Mouse (Mus musculus) cerebellum, postnatal 25 days (tissue): Measurements from ENCODE around the gene Msmp.
"Not testable (repeated sequence)": the region's sequence is repeated elsewhere in the genome, so short reads cannot be mapped to it uniquely, and the experiment has no call there.

ENCODE experiments used
- DNase-seq, 2 experiments: peaks; one replicate each; pipeline ENCODE4 v3.0.0; 2021; ENCODE audit warnings: mixed read lengths in 2 of 2

Msmp gene

DNA sequence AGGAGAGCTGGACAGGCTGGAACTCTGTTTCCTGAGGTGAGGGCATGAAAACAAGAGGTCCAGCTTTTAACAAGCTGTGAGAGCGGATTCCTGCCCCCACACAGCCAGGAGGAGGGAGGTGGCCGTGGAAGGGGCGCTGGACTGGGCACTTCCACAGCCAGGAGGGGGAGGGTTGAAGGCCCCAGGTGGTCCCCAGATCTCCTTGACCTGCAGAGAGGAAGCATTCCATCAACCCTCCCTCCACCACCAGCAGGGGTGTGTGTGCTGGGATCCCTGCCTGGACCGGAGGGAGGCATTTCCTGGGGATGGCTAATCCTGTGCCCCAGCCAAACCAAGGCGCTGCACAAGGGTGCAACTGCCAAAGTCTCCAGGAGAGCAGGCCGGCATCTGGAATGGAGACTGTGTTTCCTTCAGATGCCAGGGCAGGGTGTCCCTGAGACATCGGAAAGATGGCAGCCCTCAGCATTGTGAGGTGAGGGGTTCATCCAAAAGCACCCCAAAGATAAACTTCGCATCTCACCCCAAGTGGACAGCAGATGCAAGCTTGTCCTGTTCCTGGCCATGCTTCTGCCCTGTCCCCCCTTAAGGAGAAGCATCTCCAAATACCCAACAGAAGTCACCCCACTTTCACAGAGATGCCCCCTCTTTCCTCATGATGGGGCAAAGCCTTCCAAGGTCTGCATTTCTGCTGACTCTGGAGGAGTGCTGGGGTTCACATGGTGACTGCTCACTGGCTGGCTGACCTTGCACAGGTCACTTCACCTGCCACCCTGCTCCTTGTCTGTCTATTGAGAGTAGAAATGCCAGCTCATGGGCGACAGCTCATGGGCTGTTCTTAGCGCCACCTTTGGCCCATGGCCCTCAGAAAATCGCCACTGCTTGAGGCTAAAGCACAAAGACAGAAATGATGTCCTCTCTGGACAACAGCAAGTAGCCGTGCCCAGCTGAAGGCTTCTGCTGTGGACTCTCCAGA lies at the start of gene Msmp:
Gene Msmp (minus strand): TSS at position 51 of the 973 bp plus-strand sequence.
- no peak for DNase-seq

GRCm38 (mm10) chr4:43633736-43634135 lies 49.4 kb upstream of the Msmp start:
- DNase-seq = peak in 1 of 2 experiments; percentile 7

- DNase-seq = peak in 1 of 2 experiments; percentile 6
These were observed 49.0 kb upstream of the Msmp start for GRCm38 (mm10) chr4:43633296-43633695.

DNA sequence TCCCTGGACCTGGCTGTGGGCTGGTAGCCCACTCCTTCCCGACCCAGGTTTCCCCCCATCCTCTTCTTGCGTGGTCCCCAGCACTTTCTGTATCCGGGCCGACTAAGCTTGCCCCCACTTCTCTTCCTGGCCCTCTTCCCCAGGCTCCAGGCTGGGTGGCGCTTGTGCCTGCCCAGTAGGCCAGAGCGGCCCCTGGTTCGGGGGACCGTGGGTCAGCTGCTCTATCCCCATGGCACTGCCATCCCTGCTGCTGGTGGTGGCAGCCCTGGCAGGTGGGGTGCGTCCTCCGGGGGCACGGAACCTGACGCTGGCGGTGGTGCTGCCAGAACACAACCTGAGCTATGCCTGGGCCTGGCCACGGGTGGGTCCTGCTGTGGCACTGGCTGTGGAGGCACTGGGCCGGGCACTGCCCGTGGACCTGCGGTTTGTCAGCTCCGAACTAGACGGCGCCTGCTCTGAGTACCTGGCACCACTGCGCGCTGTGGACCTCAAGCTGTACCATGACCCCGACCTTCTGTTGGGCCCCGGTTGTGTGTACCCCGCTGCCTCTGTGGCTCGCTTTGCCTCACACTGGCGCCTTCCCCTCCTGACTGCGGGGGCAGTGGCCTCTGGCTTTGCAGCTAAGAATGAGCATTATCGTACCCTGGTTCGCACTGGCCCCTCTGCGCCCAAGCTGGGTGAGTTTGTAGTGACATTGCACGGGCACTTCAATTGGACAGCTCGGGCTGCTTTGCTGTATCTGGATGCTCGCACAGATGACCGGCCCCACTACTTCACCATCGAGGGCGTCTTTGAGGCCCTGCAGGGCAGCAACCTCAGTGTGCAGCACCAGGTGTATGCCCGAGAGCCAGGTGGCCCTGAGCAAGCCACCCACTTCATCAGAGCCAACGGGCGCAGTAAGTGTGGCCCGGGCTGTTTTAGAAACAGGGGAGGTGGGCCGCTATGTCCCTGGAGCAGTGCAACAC lies 47.9 kb upstream of the Msmp start:
- peak; percentile 66 to 70 for DNase-seq

- DNase-seq = peak; percentile 79
These were observed 47.0 kb upstream of the Msmp start, which contains the start of gene Npr2 for GRCm38 (mm10) chr4:43631046-43631955. Npr2 (plus strand) TSS chr4:43631935.

GRCm38 (mm10) chr4:43630671-43631045 lies 46.4 kb upstream of the Msmp start:
- peak in 1 of 2 experiments; percentile 42 for DNase-seq

DNA sequence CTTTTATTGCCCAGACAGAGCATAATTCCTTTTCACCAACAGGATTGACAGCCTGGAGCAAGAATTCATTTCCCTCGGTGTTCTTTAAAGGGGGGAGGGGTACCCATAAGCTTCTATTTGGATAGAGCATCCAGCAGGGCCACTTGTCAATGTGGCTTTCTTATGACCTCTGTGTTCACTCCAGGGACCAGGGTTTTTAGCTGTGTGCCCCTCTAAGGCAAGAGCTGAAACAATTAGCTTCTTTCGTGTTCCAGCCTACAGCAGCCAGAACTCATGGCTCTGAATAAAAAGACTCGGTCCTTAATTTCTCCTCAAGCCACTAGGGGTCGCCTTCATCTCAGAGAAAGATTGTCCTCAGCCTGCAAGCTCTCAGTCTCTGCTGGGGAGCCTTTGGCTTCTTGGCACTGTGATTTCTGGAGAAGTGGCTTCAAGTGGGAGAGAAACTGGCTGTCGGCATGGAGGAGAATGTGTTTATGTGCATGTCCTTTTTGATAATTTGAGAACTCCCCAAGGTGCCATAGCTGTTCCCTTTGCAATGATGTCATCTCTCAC lies 45.8 kb upstream of the Msmp start:
- peak; percentile 85 to 89 for DNase-seq

- peak; percentile 53 to 59 for DNase-seq
These were observed 45.0 kb upstream of the Msmp start for GRCm38 (mm10) chr4:43629106-43629817.

GRCm38 (mm10) chr4:43620146-43620778 lies 36.0 kb upstream of the Msmp start:
- no peak for DNase-seq

DNA sequence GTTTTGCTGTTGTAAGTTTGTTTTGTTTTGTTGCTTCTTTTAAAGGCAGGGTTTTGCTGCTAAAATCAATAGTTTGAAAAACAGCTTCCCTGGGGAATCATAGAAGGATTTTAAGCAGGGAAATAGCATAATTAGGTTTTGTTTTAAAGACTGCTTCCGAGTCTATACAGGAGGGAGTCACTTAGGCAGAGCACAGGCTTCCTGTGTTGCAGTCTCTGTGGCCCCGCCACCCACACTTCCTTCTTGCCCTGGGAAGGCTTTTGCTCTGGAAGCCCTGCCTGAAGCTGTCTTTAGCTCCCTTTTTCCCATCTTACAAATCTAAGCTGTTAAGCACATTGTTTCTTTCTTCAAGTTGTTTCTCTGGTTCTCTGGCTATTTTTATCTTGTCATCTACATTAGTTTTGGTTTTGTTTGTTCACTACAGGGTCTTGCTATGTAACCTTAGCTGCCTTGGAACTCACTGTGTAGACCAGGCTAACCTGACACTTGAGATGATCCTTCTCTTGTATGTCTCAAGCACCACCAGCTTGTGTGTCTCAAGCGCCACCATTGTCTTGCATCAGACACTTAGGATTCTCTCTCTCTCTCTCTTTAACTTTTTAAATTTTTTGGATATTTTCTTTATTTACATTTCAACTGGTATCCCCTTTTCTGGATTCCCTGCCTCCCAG lies 28.9 kb upstream of the Msmp start:
- no peak for DNase-seq

- no peak for DNase-seq
These were observed 28.2 kb upstream of the Msmp start for GRCm38 (mm10) chr4:43612534-43612933.

GRCm38 (mm10) chr4:43604751-43605685 lies 20.7 kb upstream of the Msmp start:
- DNase-seq = no peak

DNA sequence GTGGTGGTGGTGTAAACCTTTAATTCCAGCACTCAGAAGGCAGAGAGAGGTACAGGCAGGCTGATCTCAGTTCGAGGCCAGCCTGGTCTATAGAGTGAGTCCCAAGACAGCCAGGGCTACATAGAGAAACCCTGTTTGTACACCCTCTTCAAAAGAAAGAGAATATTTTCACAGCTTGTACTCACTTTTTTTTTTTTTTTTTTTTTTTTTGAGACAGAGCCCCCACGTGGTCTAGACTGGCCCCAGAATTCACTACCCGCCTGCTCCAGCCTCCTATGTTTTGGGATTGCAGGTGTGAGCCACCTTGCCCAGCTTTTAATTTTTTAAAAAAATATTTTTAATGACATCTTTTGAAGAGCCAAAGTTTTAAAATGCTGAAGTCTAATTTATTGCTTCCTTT lies 19.8 kb upstream of the Msmp start:
- no peak for DNase-seq

DNA sequence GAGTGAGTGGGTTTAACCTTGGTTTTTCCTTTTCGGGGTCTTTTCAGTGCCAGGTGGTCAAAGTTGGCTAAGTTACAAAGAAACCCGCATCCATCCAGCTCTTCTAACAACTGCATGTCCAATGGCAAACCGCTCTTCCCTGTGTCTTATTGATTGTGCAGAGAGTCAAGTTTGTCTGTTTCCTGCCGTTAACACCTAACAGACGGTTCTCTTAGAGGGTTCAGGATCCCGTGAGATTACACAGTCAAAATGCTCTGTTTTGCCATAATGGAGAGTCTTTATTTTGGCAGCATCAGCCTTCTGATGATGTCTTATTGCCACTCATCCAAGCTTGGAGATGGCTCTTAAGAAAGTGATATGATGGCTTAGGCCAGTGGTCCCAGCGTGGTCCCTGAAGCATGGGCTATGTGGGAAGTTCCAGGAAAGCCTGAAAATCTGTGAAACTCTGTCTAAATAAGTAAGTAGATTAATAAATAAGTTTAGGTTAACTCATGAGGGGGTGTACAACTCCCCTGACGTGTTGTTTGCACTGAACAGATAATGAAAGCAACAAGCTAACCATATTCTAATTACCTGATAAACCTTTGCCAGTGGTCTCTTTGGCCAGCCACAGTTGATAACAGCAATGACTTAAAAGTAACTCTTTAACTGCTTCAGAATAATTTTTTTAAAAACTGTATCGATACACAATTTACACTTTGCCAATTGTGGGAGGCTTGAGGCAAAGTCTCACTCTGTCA lies 16.1 kb upstream of the Msmp start:
- DNase-seq = no peak

- no peak for DNase-seq
These were observed 14.5 kb upstream of the Msmp start for GRCm38 (mm10) chr4:43598650-43599380.

- DNase-seq = no peak
These were observed 13.9 kb upstream of the Msmp start for GRCm38 (mm10) chr4:43598200-43598599.

GRCm38 (mm10) chr4:43596597-43596996 lies 12.3 kb upstream of the Msmp start:
- not testable (repeated sequence) for DNase-seq
